Mouse (Mus musculus) hematopoietic stem cell, adult 5-6 weeks (primary cell): ENCODE results near the gene Frmd5. TPM values are rescaled to one million over a fixed set of nuclear protein-coding genes. Genes with fewer than 3 reads are reported as not detected.

Experiments
- ATAC-seq, 2 experiments: fragments of 125-278 bp in 1 of 2; replicated peaks in 1 of 2; 2 replicates each; pipeline ENCODE4 v1.8.0; 2016 to 2017; ENCODE audit warnings: inconsistent platforms in 2 of 2, mild to moderate bottlenecking in 2 of 2, moderate number of reproducible peaks in 2 of 2, low read depth in 1 of 2, moderate TSS enrichment in 1 of 2; ENCODE audit not compliant: low FRiP score in 2 of 2, poor library complexity in 2 of 2, severe bottlenecking in 2 of 2, insufficient read depth in 1 of 2, low TSS enrichment in 1 of 2
- total RNA-seq: library from RNA; stranded (forward); fragments of 172-1452, 232-1000 nt; gene quantifications from 2 replicates; pipeline ENCODE4 v1.2.3, GENCODE M21; 2017

Gene Frmd5
- total RNA-seq, 1 experiment from 2014 or later, result not detected

- no peak for ATAC-seq
Measured at GRCm38 (mm10) chr2:121787767-121788166, 19.1 kb downstream of the Frmd5 start.

GRCm38 (mm10) chr2:121787271-121787670 is 19.6 kb downstream of the Frmd5 start:
- ATAC-seq, result 0 out of 4 replicates have a peak, but pooled peaks have one; percentile 10 to 17

GRCm38 (mm10) chr2:121776219-121776618 is 30.7 kb downstream of the Frmd5 start:
- no peak for ATAC-seq

GRCm38 (mm10) chr2:121764851-121765250 is 42.0 kb downstream of the Frmd5 start:
- no peak for ATAC-seq

GRCm38 (mm10) chr2:121761861-121762260 is 45.0 kb downstream of the Frmd5 start:
- no peak for ATAC-seq

GRCm38 (mm10) chr2:121761281-121761795 is 45.5 kb downstream of the Frmd5 start:
- ATAC-seq, result no peak

GRCm38 (mm10) chr2:121760646-121761045 is 46.2 kb downstream of the Frmd5 start:
- no peak for ATAC-seq

GRCm38 (mm10) chr2:121758258-121758657 is 48.6 kb downstream of the Frmd5 start:
- peak; percentile 22 to 32; a peak in 2 of 4 replicates for ATAC-seq

- ATAC-seq, result no peak
Measured at GRCm38 (mm10) chr2:121756336-121756735, 50.6 kb downstream of the Frmd5 start.

- no peak for ATAC-seq
Measured at GRCm38 (mm10) chr2:121755056-121755455, 51.8 kb downstream of the Frmd5 start.

- no peak for ATAC-seq
Measured at GRCm38 (mm10) chr2:121750121-121750520, 56.8 kb downstream of the Frmd5 start.

- ATAC-seq, result no peak
Measured at GRCm38 (mm10) chr2:121741151-121741550, 65.7 kb downstream of the Frmd5 start.

GRCm38 (mm10) chr2:121739410-121739809 is 67.5 kb downstream of the Frmd5 start:
- ATAC-seq, result no peak

GRCm38 (mm10) chr2:121733426-121733825 is 73.5 kb downstream of the Frmd5 start:
- no peak for ATAC-seq

- ATAC-seq, result no peak
Measured at GRCm38 (mm10) chr2:121730486-121730885, 76.4 kb downstream of the Frmd5 start.

- no peak for ATAC-seq
Measured at GRCm38 (mm10) chr2:121728907-121729575, 77.8 kb downstream of the Frmd5 start.

- ATAC-seq, result no peak
Measured at GRCm38 (mm10) chr2:121724866-121725265, 82.0 kb downstream of the Frmd5 start.

GRCm38 (mm10) chr2:121723796-121724195 is 83.1 kb downstream of the Frmd5 start:
- no peak for ATAC-seq

GRCm38 (mm10) chr2:121719000-121719399 is 87.9 kb downstream of the Frmd5 start:
- no peak for ATAC-seq
